Mouse (Mus musculus) MN1 (cell line): ENCODE results near the gene Adgrg6.

ENCODE experiments used
- DNase-seq: peaks from one replicate; pipeline ENCODE4 v3.0.0-alpha.2; 2016; ENCODE audit warnings: low spot score

Adgrg6 gene

GRCm38 (mm10) chr10:14544941-14545717, at the start of gene Adgrg6:
Gene Adgrg6, minus strand, starts transcription at chr10:14545659.
- DNase-seq = no peak

GRCm38 (mm10) chr10:14592215-14592614, 46.8 kb upstream of the Adgrg6 start:
- no peak for DNase-seq

GRCm38 (mm10) chr10:14590816-14591215, 45.4 kb upstream of the Adgrg6 start:
- DNase-seq = no peak

- DNase-seq = no peak
These were observed 44.2 kb upstream of the Adgrg6 start for GRCm38 (mm10) chr10:14589667-14590066.

- no peak for DNase-seq
These were observed 38.0 kb upstream of the Adgrg6 start for GRCm38 (mm10) chr10:14583496-14583895.

- no peak for DNase-seq
These were observed 28.8 kb upstream of the Adgrg6 start for GRCm38 (mm10) chr10:14574255-14574654.

- no peak for DNase-seq
These were observed 25.7 kb upstream of the Adgrg6 start for GRCm38 (mm10) chr10:14571143-14571542.

- no peak for DNase-seq
These were observed 25.2 kb upstream of the Adgrg6 start for GRCm38 (mm10) chr10:14570616-14571015.

GRCm38 (mm10) chr10:14546111-14546551, 672 bp upstream of the Adgrg6 start:
- DNase-seq = no peak

- DNase-seq = no peak
These were observed 885 bp downstream of the Adgrg6 start for GRCm38 (mm10) chr10:14544608-14544940.

- DNase-seq = no peak
These were observed 1.9 kb downstream of the Adgrg6 start for GRCm38 (mm10) chr10:14543511-14544067.

GRCm38 (mm10) chr10:14537102-14537501, 8.4 kb downstream of the Adgrg6 start:
- no peak for DNase-seq

- DNase-seq = no peak
These were observed 14.4 kb downstream of the Adgrg6 start for GRCm38 (mm10) chr10:14531090-14531489.

- DNase-seq = no peak
These were observed 14.8 kb downstream of the Adgrg6 start for GRCm38 (mm10) chr10:14530670-14531069.

- no peak for DNase-seq
These were observed 17.7 kb downstream of the Adgrg6 start for GRCm38 (mm10) chr10:14527765-14528164.

GRCm38 (mm10) chr10:14522729-14523128, 22.7 kb downstream of the Adgrg6 start:
- no peak for DNase-seq

GRCm38 (mm10) chr10:14520912-14521675, 24.4 kb downstream of the Adgrg6 start:
- no peak for DNase-seq

GRCm38 (mm10) chr10:14517909-14518308, 27.6 kb downstream of the Adgrg6 start:
- no peak for DNase-seq

GRCm38 (mm10) chr10:14511904-14512663, 33.4 kb downstream of the Adgrg6 start:
- no peak for DNase-seq

- DNase-seq = no peak
These were observed 34.3 kb downstream of the Adgrg6 start for GRCm38 (mm10) chr10:14511157-14511556.

- no peak for DNase-seq
These were observed 49.8 kb downstream of the Adgrg6 start for GRCm38 (mm10) chr10:14495658-14496057.

- DNase-seq = no peak
These were observed 50.3 kb downstream of the Adgrg6 start for GRCm38 (mm10) chr10:14495204-14495603.
